Mouse (Mus musculus) neural tube, embryonic 15.5 days (tissue): ENCODE data around the gene Cyp2c23. TPM values are rescaled to one million over a fixed set of nuclear protein-coding genes. Genes with fewer than 3 reads are reported as not detected.

Experiments used
- ATAC-seq: fragments of 200-750 bp; cut with Nextera tagmentation; 2 replicates; pipeline ENCODE4 v1.8.0; 2017; ENCODE audit warnings: mild to moderate bottlenecking, moderate TSS enrichment, moderate library complexity; ENCODE audit not compliant: low FRiP score
- H3K27ac ChIP-seq: fragments of 300-500 bp; sonication (generic); replicated peaks from 2 replicates; pipeline ENCODE4 v1.5.1; 2015; ENCODE audit warnings: mild to moderate bottlenecking, inconsistent platforms
- H3K27me3 ChIP-seq: fragments of 300-500 bp; sonication (generic); replicated peaks from 2 replicates; pipeline ENCODE4 v1.6.1; 2015; ENCODE audit warnings: inconsistent platforms
- H3K36me3 ChIP-seq: fragments of 300-500 bp; sonication (generic); 2 replicates; pipeline ENCODE4 v1.6.1; 2015; ENCODE audit warnings: inconsistent platforms
- H3K4me1 ChIP-seq: fragments of 300-500 bp; sonication (generic); 2 replicates; pipeline ENCODE4 v1.6.1; 2015; ENCODE audit warnings: inconsistent platforms
- H3K4me2 ChIP-seq: fragments of 300-500 bp; sonication (generic); 2 replicates; pipeline ENCODE4 v1.6.1; 2015; ENCODE audit warnings: inconsistent platforms, mild to moderate bottlenecking, moderate library complexity
- H3K4me3 ChIP-seq: fragments of 300-500 bp; sonication (generic); replicated peaks from 2 replicates; pipeline ENCODE4 v1.5.1; 2015; ENCODE audit warnings: mild to moderate bottlenecking, inconsistent platforms
- H3K9ac ChIP-seq: fragments of 300-500 bp; sonication (generic); replicated peaks from 2 replicates; pipeline ENCODE4 v1.6.1; 2015; ENCODE audit warnings: mild to moderate bottlenecking, inconsistent platforms
- H3K9me3 ChIP-seq: fragments of 300-500 bp; sonication (generic); replicated peaks from 2 replicates; pipeline ENCODE4 v1.6.1; 2016; ENCODE audit warnings: inconsistent platforms
- WGBS: fragments of 180-500 bp; shearing (Covaris S2); methylation state at CpG from one replicate; pipeline ENCODE4 v1.1.7; 2015; ENCODE audit warnings: mixed read lengths; 5-methylcytosine and 5-hydroxymethylcytosine counted together
- polyA plus RNA-seq: library from polyadenylated mRNA; unstranded; fragments of >200 nt; fragmentation: Nextera tagmentation; extraction: Ambion mirVana; gene quantifications from 2 replicates; pipeline ENCODE4 v1.2.1, GENCODE M21; 2015

The Cyp2c23 gene
- polyA plus RNA-seq, 1 experiment from 2014 or later = not detected

GRCm38 (mm10) chr19:43962795-43963194 is 66.2 kb downstream of the Cyp2c23 start:
- Histone ChIP-seq H3K4me3 (no peak overlapping the region), H3K36me3 (no peaks in the 10 kb centered on the region), H3K9ac (no peak overlapping the region), H3K27ac (no peak overlapping the region), H3K27me3 (no peaks in the 10 kb centered on the region), H3K4me1 (0 out of 2 replicates have a peak, but pooled peaks cover 2% of the 10 kb centered on the region), H3K4me2 (no peak overlapping the region), H3K9me3 (no peaks in the 10 kb centered on the region)
- no peak for ATAC-seq
- WGBS = 72% methylated on average over 9 of the region's 9 CpGs

DNA sequence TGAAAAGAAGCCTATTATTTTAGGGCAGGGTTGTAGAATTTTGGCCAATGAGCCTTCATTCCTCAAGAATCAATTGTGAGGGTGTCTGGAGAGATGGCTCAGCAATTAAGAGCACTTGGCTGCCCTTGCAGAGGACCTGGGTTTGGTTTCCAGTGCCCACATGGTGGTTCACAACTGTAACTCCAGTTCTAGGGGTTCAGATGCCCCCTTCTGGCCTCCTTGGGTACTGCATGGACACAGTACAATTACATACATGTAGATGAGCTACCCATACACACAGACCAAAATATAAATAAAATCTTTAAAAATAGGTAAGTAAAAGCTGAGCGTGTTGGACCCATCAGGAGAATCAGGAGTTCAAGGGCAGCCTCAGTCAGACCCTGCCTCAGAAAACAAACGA is 67.8 kb downstream of the Cyp2c23 start:
- no peak overlapping the region for H3K4me3 ChIP-seq
- no peak overlapping the region for H3K4me2 ChIP-seq
- H3K27me3 ChIP-seq = no peaks in the 10 kb centered on the region
- H3K27ac ChIP-seq = no peak overlapping the region
- no peaks in the 10 kb centered on the region for H3K9me3 ChIP-seq
- 86% methylated on average over 2 of the region's 2 CpGs for WGBS
- no peaks in the 10 kb centered on the region for H3K36me3 ChIP-seq
- H3K9ac ChIP-seq = no peak overlapping the region
- no peak for ATAC-seq
- 0 out of 2 replicates have a peak, but pooled peaks cover 4% of the 10 kb centered on the region for H3K4me1 ChIP-seq

DNA sequence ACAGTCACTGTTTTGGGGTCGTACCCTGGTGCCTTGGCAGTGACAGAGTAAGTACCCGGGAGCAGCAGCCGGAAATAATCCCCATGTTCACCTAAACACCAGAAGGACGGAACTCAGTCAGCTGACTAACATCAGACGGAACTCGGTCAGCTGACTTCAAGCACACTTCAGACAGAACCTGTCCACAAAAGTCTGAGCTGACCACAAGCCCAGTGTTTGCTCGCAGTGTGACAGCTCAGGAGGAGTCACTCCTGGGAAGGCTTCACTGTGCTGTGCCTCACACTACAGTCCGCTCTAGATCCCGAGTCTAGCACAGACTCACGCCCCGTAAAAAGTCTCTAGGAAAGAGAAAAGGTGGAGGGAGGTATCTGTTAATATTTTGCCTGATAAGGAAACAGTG is 69.0 kb downstream of the Cyp2c23 start:
- no peak for ATAC-seq
- no peak overlapping the region for H3K27ac ChIP-seq
- 92% methylated on average over 11 of the region's 11 CpGs for WGBS
- no peaks in the 10 kb centered on the region for H3K27me3 ChIP-seq
- H3K9ac ChIP-seq = no peak overlapping the region
- H3K36me3 ChIP-seq = no peaks in the 10 kb centered on the region
- H3K9me3 ChIP-seq = no peaks in the 10 kb centered on the region
- H3K4me1 ChIP-seq = 0 out of 2 replicates have a peak, but pooled peaks cover 4% of the 10 kb centered on the region
- H3K4me3 ChIP-seq = no peak overlapping the region
- H3K4me2 ChIP-seq = no peak overlapping the region

- H3K27ac ChIP-seq = no peak overlapping the region
- H3K4me2 ChIP-seq = no peak overlapping the region
- H3K9ac ChIP-seq = no peak overlapping the region
- no peak overlapping the region for H3K4me3 ChIP-seq
- no peaks in the 10 kb centered on the region for H3K36me3 ChIP-seq
- H3K4me1 ChIP-seq = 0 out of 2 replicates have a peak, but pooled peaks cover 4% of the 10 kb centered on the region
- 26% methylated on average over 2 of the region's 2 CpGs for WGBS
- H3K27me3 ChIP-seq = no peaks in the 10 kb centered on the region
- H3K9me3 ChIP-seq = no peaks in the 10 kb centered on the region
- ATAC-seq = no peak
Observed at GRCm38 (mm10) chr19:43959162-43959561, 69.8 kb downstream of the Cyp2c23 start.

- Histone ChIP-seq H3K9me3 (no peaks in the 10 kb centered on the region), H3K27ac (no peak overlapping the region), H3K4me2 (no peak overlapping the region), H3K4me3 (no peak overlapping the region), H3K27me3 (no peaks in the 10 kb centered on the region), H3K4me1 (0 out of 2 replicates have a peak, but pooled peaks cover 4% of the 10 kb centered on the region), H3K9ac (no peak overlapping the region), H3K36me3 (no peaks in the 10 kb centered on the region)
- no peak for ATAC-seq
- WGBS = 87% methylated on average over 4 of the region's 4 CpGs
Observed at GRCm38 (mm10) chr19:43957881-43958280, 71.1 kb downstream of the Cyp2c23 start.

GRCm38 (mm10) chr19:43957402-43957801 is 71.6 kb downstream of the Cyp2c23 start:
- no peaks in the 10 kb centered on the region for H3K36me3 ChIP-seq
- 30% methylated on average over 4 of the region's 4 CpGs for WGBS
- no peak overlapping the region for H3K9ac ChIP-seq
- ATAC-seq = no peak
- no peak overlapping the region for H3K4me3 ChIP-seq
- H3K27ac ChIP-seq = no peak overlapping the region
- H3K4me2 ChIP-seq = no peak overlapping the region
- H3K4me1 ChIP-seq = 0 out of 2 replicates have a peak, but pooled peaks cover 4% of the 10 kb centered on the region
- H3K27me3 ChIP-seq = no peaks in the 10 kb centered on the region
- no peaks in the 10 kb centered on the region for H3K9me3 ChIP-seq

- ATAC-seq = no peak
- Histone ChIP-seq H3K4me1 (0 out of 2 replicates have a peak, but pooled peaks cover 4% of the 10 kb centered on the region), H3K4me3 (no peak overlapping the region), H3K27ac (no peak overlapping the region), H3K27me3 (no peaks in the 10 kb centered on the region), H3K9ac (no peak overlapping the region), H3K36me3 (no peaks in the 10 kb centered on the region), H3K9me3 (no peaks in the 10 kb centered on the region), H3K4me2 (no peak overlapping the region)
- 46% methylated on average over 5 of the region's 5 CpGs for WGBS
Observed at GRCm38 (mm10) chr19:43955266-43955665, 73.7 kb downstream of the Cyp2c23 start.

Other genes starting within 250 kb of the Cyp2c23 start
- gene Abcc2, start 247.0 kb downstream of the Cyp2c23 start, polyA plus RNA-seq = 0.06 and 0.15 TPM in 2 replicates
- gene Dnmbp, start 89.0 kb downstream of the Cyp2c23 start, polyA plus RNA-seq = 8.0 and 12.7 TPM in 2 replicates
- 0.10 and 1.3 TPM in 2 replicates for gene Cpn1, start 42.7 kb downstream of the Cyp2c23 start, polyA plus RNA-seq
- 20.2 and 22.8 TPM in 2 replicates for gene Erlin1, start 40.6 kb upstream of the Cyp2c23 start, polyA plus RNA-seq
- gene Chuk, start 78.3 kb upstream of the Cyp2c23 start, polyA plus RNA-seq = 55.8 and 62.6 TPM in 2 replicates
- gene Cwf19l1, start 106.7 kb upstream of the Cyp2c23 start, polyA plus RNA-seq = 29.8 and 31.1 TPM in 2 replicates
- 158 and 169 TPM in 2 replicates for gene Bloc1s2, start 117.2 kb upstream of the Cyp2c23 start, polyA plus RNA-seq
- 3.0 and 3.7 TPM in 2 replicates for gene Pkd2l1, start 163.2 kb upstream of the Cyp2c23 start, polyA plus RNA-seq
- gene Scd3, start 174.1 kb upstream of the Cyp2c23 start, polyA plus RNA-seq = 4.4 and 4.8 TPM in 2 replicates